Mouse (Mus musculus) right cerebral cortex, adult 18-20 months (tissue): ENCODE data around the gene Gpr119.

Source experiments
- DNase-seq: peaks from one replicate; pipeline ENCODE4 v3.0.0; 2022; ENCODE audit warnings: mixed read lengths

The Gpr119 gene

GRCm38 (mm10) chrX:48674171-48674570, at the start of gene Gpr119:
TSS of gene Gpr119 (minus strand) at chrX:48674478.
- DNase-seq: no peak

DNA sequence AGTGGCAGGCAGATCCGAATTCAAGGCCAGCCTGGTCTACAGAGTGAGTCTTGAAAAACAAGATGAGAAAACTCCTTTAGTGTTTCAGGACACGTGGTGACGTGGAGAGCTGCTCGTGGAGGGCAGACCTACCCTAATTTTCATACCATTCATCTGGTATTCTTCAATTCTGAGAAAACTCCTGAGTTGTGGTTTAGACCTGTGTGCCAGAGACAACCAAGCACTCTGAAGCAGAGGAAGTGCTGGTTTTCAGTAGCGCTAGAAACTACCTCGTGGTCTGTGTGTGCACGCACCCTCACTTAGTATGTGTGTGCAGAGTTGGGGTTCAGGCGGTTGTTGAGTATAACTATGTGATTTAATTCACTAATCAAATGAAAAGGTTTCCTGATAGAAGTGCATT, 38.6 kb upstream of the Gpr119 start:
- DNase-seq: no peak

DNA sequence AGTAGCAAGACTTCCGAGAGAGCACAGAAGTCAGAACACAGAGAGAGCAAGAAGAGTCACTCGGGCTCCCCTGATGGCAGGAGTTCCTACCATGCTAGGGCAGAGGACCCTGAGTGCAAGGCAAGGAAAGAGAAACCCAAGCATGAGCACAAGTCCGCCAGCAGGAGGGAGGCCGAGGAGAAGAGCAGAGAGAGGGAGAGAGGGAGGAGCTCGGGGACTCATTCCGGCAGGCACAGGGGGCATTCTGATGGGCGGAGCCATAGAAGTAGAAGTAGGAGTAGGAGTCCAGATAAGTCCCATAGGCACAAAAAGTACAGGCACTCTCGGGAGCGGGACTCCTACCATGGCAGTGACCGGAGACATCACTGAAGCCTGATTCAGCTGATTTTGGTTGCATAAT, 35.4 kb upstream of the Gpr119 start:
- DNase-seq: no peak

GRCm38 (mm10) chrX:48694864-48695371, 20.6 kb upstream of the Gpr119 start, which contains the start of gene Rbmx2:
TSS of gene Rbmx2 (plus strand) at chrX:48695004.
- peak; percentile 93 for DNase-seq

GRCm38 (mm10) chrX:48694460-48694859, 20.2 kb upstream of the Gpr119 start:
- DNase-seq: peak; percentile 3

- no peak for DNase-seq
Observed at GRCm38 (mm10) chrX:48683857-48684256, 9.6 kb upstream of the Gpr119 start.

- DNase-seq: peak; percentile 14
Observed at GRCm38 (mm10) chrX:48683451-48683850, 9.2 kb upstream of the Gpr119 start.

- DNase-seq: no peak
Observed at GRCm38 (mm10) chrX:48671714-48672113, 2.6 kb downstream of the Gpr119 start.

- no peak for DNase-seq
Observed at GRCm38 (mm10) chrX:48669588-48669987, 4.7 kb downstream of the Gpr119 start.

- no peak for DNase-seq
Observed at GRCm38 (mm10) chrX:48666807-48667206, 7.5 kb downstream of the Gpr119 start.

- peak; percentile 30 for DNase-seq
Observed at GRCm38 (mm10) chrX:48644122-48644521, 30.2 kb downstream of the Gpr119 start.

GRCm38 (mm10) chrX:48637032-48637431, 37.2 kb downstream of the Gpr119 start:
- DNase-seq: no peak

DNA sequence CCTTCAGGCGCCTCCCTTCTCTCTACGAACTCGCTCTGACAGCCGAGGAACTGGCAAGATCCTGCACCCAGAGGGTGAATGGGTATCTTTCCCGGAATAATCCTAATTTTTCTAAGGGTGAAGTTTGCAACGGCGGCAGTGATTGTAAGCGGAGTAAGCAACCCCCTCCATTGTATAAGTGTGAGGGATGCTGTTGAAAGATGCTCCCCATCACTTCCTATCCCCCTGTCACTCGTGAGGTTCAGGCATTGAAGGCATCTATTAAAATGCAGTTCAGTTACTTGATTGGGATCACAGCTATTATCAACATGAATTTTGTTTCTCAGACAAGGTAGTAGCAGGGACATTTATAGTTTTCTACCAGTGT, 50.2 kb downstream of the Gpr119 start:
- no peak for DNase-seq

- DNase-seq: peak; percentile 88
Observed at GRCm38 (mm10) chrX:48623379-48624053, 50.8 kb downstream of the Gpr119 start, which contains the start of gene Slc25a14. TSS of gene Slc25a14 (plus strand) at chrX:48623413.

- DNase-seq: no peak
Observed at GRCm38 (mm10) chrX:48623049-48623378, 51.3 kb downstream of the Gpr119 start.
